Mouse (Mus musculus) kidney, postnatal 0 days (tissue): ENCODE measurements around the gene Tanc2. TPM values are rescaled to one million over a fixed set of nuclear protein-coding genes. Genes with fewer than 3 reads are reported as not detected.

Experiments used
- ATAC-seq: fragments of 200-750 bp; cut with Nextera tagmentation; replicated peaks from 2 replicates; pipeline ENCODE4 v1.8.0; 2017; ENCODE audit warnings: low read depth, moderate number of reproducible peaks, moderate TSS enrichment, moderate library complexity; ENCODE audit not compliant: low FRiP score
- DNase-seq: peaks from one replicate; pipeline ENCODE4 v3.0.0-alpha.2; 2016; ENCODE audit warnings: low spot score
- H3K27ac ChIP-seq: fragments of 300-500 bp; sonication (generic); 2 replicates; pipeline ENCODE4 v1.5.1; 2014; ENCODE audit warnings: mild to moderate bottlenecking
- H3K27me3 ChIP-seq: fragments of 300-500 bp; sonication (generic); 2 replicates; pipeline ENCODE4 v1.6.1; 2014; ENCODE audit warnings: low read length, mixed read lengths; ENCODE audit not compliant: insufficient read depth
- H3K36me3 ChIP-seq: fragments of 300-500 bp; sonication (generic); 2 replicates; pipeline ENCODE4 v1.6.1; 2014; ENCODE audit warnings: low read length, mixed read lengths; ENCODE audit not compliant: insufficient read depth
- H3K4me1 ChIP-seq: fragments of 300-500 bp; sonication (generic); replicated peaks from 2 replicates; pipeline ENCODE4 v1.6.1; 2014; ENCODE audit warnings: antibody characterized with exemption, low read length, mixed read lengths; ENCODE audit not compliant: insufficient read depth
- H3K4me2 ChIP-seq: fragments of 300-500 bp; sonication (generic); 2 replicates; pipeline ENCODE4 v1.6.1; 2014; ENCODE audit warnings: mild to moderate bottlenecking, low read length, moderate library complexity, mixed read lengths
- H3K4me3 ChIP-seq: fragments of 300-500 bp; sonication (generic); replicated peaks from 2 replicates; pipeline ENCODE4 v1.5.1; 2014; ENCODE audit warnings: low read depth, low read length
- H3K9ac ChIP-seq: fragments of 300-500 bp; sonication (generic); 2 replicates; pipeline ENCODE4 v1.6.1; 2014; ENCODE audit warnings: low read depth, low read length
- H3K9me3 ChIP-seq: fragments of 300-500 bp; sonication (generic); replicated peaks from 2 replicates; pipeline ENCODE4 v1.6.1; 2016; ENCODE audit warnings: low read length, inconsistent platforms, mixed read lengths
- CTCF ChIP-seq: IDR thresholded peaks from 2 replicates; pipeline ENCODE4 v1.5.1; 2016; ENCODE audit warnings: antibody characterized with exemption, low read depth, mild to moderate bottlenecking, moderate library complexity
- WGBS: fragments of 180-500 bp; shearing (Covaris S2); extraction: QIAGEN DNeasy Blood & Tissue Kit; methylation state at CpG from one replicate; pipeline ENCODE4 v1.1.7; 2014; 5-methylcytosine and 5-hydroxymethylcytosine counted together
- microRNA-seq: library from miRNA; unstranded; fragments of <30 nt; microRNA quantifications from one replicate; pipeline ENCODE4, GENCODE M21; 2016
- polyA plus RNA-seq: library from polyadenylated mRNA; unstranded; fragments of >200 nt; fragmentation: Nextera tagmentation; extraction: Ambion mirVana; gene quantifications from 2 replicates; pipeline ENCODE4 v1.2.1, GENCODE M21; 2015

Tanc2 gene
- polyA plus RNA-seq, 1 experiment from 2014 or later = 8.8 TPM

- Histone ChIP-seq H3K9ac (no peak overlapping the region), H3K27ac (peak overlapping the region; percentile 28; the same call in 1 of the 2 replicates), H3K27me3 (no peaks in the 10 kb centered on the region), H3K4me2 (no peak overlapping the region), H3K36me3 (no peaks in the 10 kb centered on the region), H3K9me3 (no peaks in the 10 kb centered on the region), H3K4me1 (no peaks in the 10 kb centered on the region), H3K4me3 (no peak overlapping the region)
- no peak for DNase-seq
- WGBS = 89% methylated on average over 6 of the region's 6 CpGs
- no peak for ATAC-seq
- TF ChIP-seq CTCF = no peak
Measured at GRCm38 (mm10) chr11:105974593-105974992, 384.8 kb downstream of the Tanc2 start.

- ATAC-seq (peak; percentile 5; the same call in 1 of the 2 replicates), DNase-seq (no peak)
- 78% methylated on average over 3 of the region's 3 CpGs for WGBS
- Histone ChIP-seq H3K4me1 (no peaks in the 10 kb centered on the region), H3K9ac (no peak overlapping the region), H3K36me3 (no peaks in the 10 kb centered on the region), H3K27me3 (no peaks in the 10 kb centered on the region), H3K27ac (peak overlapping the region; percentile 28; the same call in 1 of the 2 replicates), H3K4me3 (no peak overlapping the region), H3K9me3 (no peaks in the 10 kb centered on the region), H3K4me2 (no peak overlapping the region)
- TF ChIP-seq CTCF = no peak
Measured at GRCm38 (mm10) chr11:105975050-105975449, 385.3 kb downstream of the Tanc2 start.

- no peaks in the 10 kb centered on the region for H3K4me1 ChIP-seq
- ATAC-seq = no peak; the same call in 1 of the 2 replicates
- H3K9me3 ChIP-seq = no peaks in the 10 kb centered on the region
- no peak overlapping the region for H3K9ac ChIP-seq
- H3K4me3 ChIP-seq = no peak overlapping the region
- WGBS = 73% methylated on average over 5 of the region's 5 CpGs
- no peaks in the 10 kb centered on the region for H3K36me3 ChIP-seq
- H3K4me2 ChIP-seq = no peak overlapping the region
- no peak for DNase-seq
- no peaks in the 10 kb centered on the region for H3K27me3 ChIP-seq
- no peak for TF ChIP-seq CTCF
- 0 out of 2 replicates have a peak overlapping the region, but pooled peaks have one; percentile 28 for H3K27ac ChIP-seq
Measured at GRCm38 (mm10) chr11:105975636-105976035, 385.9 kb downstream of the Tanc2 start.

- ATAC-seq (no peak), DNase-seq (no peak)
- no peak for TF ChIP-seq CTCF
- Histone ChIP-seq H3K27ac (no peak overlapping the region), H3K4me1 (no peaks in the 10 kb centered on the region), H3K4me3 (no peak overlapping the region), H3K27me3 (no peaks in the 10 kb centered on the region), H3K9ac (no peak overlapping the region), H3K4me2 (no peak overlapping the region), H3K36me3 (no peaks in the 10 kb centered on the region), H3K9me3 (no peaks in the 10 kb centered on the region)
- WGBS = 76% methylated on average over 2 of the region's 2 CpGs
Measured at GRCm38 (mm10) chr11:105978232-105978631, 388.4 kb downstream of the Tanc2 start.

GRCm38 (mm10) chr11:105978634-105979033 lies 388.8 kb downstream of the Tanc2 start:
- TF ChIP-seq CTCF = no peak
- Histone ChIP-seq H3K9me3 (no peaks in the 10 kb centered on the region), H3K9ac (no peak overlapping the region), H3K36me3 (no peaks in the 10 kb centered on the region), H3K27me3 (no peaks in the 10 kb centered on the region), H3K4me2 (no peak overlapping the region), H3K4me3 (no peak overlapping the region), H3K27ac (no peak overlapping the region), H3K4me1 (no peaks in the 10 kb centered on the region)
- DNase-seq (no peak), ATAC-seq (no peak)
- 63% methylated on average over 5 of the region's 5 CpGs for WGBS

Small RNAs within 50 kb of the gene (microRNA-seq; reads per million reads assigned to microRNA genes)
- gene Gm23990 = not detected

Other genes with a start within 250 kb of the Tanc2 start
- 0.83 and 1.2 TPM in 2 replicates for gene March10, start 133.3 kb upstream of the Tanc2 start, polyA plus RNA-seq